Mouse (Mus musculus): ENCODE measurements around the gene Prnp.
A peak's percentile ranks its signal among the peaks of the same experiment; 100 is the strongest.

Gene Prnp

DNA sequence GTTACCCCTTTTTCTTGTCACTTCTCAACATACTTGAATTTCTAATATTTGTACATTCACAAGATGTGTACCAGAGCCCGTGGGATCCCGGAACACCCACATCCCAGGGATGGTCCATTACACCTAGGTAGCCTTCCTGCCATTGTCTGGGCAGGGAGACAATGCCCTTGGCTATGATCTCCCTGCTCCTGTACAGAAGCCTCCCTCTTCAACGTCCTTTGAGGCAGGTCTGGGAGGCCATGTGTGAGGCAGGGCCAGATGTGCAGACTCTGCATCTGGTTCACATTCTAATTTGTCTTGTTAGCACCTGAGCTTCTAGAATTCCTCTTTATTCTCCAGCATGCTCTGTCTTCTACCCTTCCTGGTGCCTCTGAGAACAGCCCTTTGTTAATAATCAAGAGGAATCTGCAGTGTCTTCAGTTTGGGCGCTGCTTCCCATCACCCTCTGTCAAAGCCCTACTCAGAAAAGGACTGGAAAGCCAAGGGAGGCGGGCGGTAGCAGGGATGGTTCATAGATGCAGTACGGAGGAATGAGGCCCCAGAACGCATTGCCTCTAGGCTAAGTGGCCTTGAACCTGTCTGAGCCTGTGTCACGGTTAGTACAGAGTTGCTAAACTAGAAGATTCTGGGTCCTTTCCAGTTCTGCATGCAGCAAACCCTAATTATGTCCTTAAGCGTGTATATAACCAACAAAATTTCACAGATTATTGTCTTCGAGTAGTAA, 39.4 kb downstream of the Prnp start:
- DNase-seq (ENCODE audit: inconsistent ontology term): no peak

DNA sequence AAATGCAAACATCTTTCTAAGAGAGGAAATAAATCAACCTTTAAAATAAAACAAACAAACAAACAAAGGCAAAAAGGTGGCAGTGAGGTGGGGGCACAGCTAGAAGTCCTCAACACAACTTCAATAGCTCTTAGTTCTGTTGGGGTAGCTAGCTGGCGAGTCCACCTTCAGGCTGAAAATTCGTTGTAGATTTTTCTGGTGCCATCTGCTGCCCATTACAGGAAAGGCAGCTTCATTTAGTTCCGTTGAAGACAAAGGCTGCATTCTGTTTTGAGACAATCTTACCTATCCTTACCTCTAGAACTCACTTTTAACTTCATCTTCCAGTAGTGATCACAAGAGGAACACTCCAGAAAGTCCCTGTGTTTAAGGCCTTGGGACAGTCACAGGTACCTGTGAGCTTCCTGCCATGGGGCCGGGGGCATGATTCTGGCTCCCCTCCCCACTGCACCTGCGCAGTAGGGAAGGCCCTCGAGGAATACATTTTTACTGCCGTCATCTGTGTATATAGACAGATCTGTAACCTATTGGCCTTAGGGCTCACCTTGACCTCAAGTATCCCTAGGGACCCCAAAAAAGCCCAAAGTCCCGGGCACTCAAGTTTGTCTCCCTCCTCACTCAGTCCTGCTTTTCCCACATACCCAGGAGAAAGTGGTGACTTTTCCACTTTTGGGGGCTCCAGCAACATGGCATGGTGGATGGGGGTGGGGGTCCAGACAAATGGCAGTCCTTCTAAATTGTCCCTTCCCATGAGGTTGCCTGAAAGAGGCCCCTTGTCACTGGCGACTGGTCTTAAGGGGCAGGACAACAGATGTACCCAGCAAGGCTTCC, 40.3 kb downstream of the Prnp start:
- DNase-seq (ENCODE audit: inconsistent ontology term): no peak

DNA sequence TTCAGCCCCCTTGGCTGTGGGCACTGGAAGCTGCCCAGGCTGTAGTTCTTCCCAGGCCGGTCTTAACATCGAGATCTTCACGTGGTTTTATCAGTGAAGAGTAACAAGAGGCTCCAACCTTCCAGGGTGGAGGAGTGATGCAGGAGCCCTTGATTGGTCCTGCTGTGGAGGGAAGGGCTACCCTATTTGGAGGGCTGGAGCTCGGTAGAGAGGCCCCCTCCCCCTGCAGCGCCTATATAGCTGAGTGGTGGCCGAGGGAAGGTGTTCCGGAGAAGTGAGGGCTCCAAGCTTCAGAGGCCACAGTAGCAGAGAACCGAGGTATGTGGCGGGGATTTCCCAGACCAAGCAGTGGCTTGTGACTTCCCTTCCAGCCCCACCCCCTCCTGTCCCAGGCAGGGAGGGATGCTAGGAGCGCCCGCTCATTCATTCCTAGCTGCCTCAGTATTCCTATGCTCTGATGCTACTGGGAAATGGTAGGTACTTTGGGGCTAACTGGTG, 40.9 kb downstream of the Prnp start, which contains the start of gene Prnd:
Gene Prnd (plus strand): TSS at position 264 of the 498 bp plus-strand sequence.
- peak; percentile 49 for DNase-seq (ENCODE audit: inconsistent ontology term)

DNA sequence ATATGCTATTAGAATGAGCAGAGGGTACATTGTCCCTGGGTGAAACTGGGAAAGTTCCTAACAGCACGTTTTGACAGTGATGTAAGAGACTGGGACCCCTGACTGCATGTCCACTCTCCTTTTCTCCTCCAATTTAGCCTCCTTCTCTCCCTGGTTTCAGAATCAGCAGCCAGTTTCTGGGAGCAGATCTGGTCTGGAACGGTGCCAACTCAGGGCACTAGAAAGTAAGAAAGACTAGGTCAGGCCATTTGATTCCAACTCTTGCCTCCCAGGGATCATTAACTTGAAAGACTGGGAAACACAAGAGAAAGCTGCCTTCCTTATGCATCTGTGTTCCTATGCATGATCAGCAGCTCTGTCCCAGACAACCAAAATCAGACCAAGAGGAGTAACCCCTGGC, 42.7 kb downstream of the Prnp start:
- DNase-seq (ENCODE audit: inconsistent ontology term): no peak

DNA sequence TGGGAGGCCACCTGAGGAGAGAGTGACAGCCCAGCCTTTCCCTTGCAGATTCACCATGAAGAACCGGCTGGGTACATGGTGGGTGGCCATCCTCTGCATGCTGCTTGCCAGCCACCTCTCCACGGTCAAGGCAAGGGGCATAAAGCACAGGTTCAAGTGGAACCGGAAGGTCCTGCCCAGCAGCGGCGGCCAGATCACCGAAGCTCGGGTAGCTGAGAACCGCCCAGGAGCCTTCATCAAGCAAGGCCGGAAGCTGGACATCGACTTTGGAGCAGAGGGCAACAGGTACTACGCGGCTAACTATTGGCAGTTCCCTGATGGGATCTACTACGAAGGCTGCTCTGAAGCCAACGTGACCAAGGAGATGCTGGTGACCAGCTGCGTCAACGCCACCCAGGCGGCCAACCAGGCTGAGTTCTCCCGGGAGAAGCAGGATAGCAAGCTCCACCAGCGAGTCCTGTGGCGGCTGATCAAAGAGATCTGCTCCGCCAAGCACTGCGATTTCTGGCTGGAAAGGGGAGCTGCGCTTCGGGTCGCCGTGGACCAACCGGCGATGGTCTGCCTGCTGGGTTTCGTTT, 43.3 kb downstream of the Prnp start:
- no peak for DNase-seq (ENCODE audit: inconsistent ontology term)

DNA sequence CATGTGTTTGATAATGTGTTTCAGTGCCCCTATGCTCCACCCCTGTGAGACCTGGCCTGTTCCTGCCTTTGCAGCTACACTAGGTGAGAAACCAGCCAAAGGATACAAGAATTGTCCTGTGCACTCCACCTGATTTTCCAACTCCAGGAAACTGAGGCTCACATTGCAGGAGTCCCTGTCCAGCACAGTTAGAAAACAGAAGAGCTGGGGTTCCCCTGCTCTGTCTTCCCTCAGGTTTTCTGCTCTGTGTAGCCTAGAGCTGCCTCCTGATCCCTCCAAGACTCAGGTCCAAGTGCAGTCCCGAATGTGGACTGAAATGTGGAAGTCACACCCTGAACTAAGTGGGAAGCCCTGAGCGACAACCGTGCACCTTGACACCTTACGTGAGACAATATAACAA, 44.0 kb downstream of the Prnp start:
- no peak for DNase-seq (ENCODE audit: inconsistent ontology term)

DNA sequence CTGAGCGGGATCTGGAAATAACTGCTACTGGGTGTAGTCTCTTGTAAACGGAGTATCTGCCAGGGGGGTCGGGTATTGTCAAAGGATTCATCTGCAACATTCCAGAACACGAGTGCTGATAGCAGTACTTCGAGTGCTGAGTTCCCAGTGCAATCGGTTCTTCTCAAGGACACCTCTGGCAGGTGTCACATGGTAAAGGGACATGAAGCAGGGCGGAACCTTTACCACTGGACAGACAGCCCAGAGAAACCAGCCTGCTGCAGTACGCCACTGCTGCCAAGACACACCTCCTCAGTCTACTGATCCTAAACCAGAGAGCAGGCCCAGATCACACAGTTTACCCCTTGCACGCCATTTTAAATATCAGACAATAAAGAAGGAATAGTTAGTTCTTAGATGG, 45.1 kb downstream of the Prnp start:
- DNase-seq (ENCODE audit: inconsistent ontology term): no peak

DNA sequence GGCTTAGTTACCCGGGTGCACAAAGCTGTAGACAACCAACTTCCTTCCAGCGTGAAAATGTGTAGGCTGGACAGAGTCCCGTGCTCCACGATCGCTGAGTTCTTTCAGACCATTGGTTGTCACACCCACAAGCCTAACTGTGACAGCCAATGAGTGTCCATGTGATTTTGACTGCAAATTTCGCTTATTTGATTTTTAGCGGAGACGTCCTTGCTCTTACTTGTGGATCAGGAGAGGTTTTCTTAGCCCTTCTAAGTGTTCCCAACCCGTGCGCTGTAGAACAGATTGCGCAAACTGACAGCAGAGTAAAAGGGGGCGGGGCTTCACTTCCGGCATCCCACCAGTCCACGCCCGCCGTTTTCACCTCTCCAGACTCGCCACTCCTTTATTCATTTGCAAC, 45.5 kb downstream of the Prnp start:
- no peak for DNase-seq (ENCODE audit: inconsistent ontology term)

DNA sequence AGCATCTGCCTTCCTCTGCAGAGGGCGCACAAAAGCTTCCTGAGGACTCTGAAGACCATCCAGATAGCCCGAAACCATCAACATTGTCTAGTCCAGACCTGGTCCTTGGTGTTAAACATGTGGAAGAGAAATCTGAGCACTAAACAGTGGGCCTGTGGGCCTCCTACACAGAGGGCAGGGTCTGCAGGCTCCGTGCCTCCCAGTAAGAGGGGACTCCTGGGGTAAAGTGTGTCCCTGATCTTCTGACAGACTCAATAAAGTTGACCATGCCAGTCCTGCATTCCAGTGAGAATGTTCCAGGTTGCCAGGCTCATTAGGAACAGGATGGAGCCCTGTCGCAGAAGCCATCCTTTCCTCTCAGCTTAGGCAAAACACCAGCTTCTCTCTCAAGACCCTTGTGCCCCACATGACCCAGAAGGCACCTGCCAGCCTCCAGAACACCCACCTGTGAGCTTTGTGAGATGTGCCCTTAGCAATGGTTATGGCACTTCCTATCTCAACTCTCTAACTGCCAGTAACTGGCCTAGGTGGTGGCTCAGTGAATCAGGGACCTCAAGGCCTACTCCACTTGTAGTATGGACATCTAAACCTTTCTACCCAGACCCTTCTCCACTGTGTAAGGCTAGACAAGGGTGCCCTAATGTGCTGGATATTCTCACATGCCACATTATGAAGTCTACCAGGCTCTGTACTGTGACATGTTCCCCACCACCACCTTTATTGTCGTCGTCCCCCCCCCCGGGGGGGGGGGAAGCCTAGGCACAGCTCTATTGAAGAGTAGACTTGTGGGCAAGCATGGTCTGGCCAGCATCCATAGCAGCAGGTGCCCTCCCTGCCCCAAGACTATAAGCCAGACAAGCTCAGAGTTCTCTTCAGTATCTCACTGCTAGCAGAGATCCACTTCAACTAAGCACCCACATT, 46.9 kb downstream of the Prnp start:
- no peak for DNase-seq (ENCODE audit: inconsistent ontology term)

DNA sequence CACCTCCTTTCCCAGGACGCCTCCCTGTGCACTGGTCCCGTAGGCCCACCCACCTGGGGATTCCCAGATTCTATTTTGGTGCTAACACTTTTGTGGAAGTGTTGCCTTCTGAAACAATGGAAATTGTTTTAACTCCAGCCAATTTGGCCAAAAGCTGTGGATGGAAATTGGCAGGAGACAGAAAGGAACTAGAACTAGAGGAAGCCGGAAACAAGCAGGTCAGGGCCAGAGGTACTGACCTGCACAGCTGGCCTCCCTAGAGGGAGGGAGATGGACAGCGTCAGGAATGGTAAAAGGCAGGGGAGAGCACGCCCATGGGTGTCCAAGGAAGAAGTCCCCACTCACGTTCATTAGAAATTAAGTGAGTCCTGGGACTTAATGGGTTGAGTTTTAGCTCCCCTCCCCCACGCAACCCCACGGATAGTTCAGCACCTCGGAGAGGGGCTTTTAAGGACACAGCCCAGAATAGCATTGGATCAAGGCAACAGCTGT, 48.0 kb downstream of the Prnp start:
- no peak for DNase-seq (ENCODE audit: inconsistent ontology term)

DNA sequence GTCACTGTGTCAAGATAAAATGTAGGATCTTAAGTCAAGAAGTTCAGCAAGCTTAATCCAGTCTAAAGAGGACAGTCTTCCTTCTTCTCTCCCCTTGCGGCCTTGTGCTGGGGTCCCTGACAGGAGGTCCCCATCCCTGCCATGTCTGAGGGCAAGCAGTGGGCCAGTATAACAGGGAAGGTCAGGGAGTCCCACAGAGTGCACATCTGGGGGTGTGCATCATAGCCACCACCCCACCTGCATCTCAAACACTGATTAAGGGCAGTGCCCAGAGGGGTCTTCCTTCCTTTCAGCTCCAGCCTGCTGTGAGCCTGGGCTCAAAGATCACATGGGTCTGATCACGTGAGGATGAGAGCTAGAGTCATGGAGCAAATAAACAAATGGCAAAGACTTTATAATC, 51.9 kb downstream of the Prnp start:
- DNase-seq (ENCODE audit: inconsistent ontology term): no peak

DNA sequence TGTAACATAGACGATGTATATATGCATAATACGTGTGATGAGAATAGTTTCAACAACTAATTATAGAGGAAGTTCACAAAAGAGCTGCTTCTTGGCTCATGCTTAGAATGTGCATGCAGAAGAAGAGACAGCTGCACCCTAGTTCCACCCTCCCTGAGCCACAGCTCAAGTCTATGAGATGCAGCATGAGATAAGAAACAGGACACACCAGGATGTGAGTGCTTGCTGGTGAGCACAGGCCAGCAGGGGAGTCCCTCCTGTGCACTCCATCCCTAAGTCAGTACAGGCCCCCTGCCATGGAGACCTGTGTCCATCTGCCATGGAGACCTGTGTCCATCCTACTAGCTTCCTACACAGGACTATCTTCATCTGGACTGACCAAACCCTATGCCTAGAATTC, 60.9 kb downstream of the Prnp start:
- DNase-seq (ENCODE audit: inconsistent ontology term): no peak

DNA sequence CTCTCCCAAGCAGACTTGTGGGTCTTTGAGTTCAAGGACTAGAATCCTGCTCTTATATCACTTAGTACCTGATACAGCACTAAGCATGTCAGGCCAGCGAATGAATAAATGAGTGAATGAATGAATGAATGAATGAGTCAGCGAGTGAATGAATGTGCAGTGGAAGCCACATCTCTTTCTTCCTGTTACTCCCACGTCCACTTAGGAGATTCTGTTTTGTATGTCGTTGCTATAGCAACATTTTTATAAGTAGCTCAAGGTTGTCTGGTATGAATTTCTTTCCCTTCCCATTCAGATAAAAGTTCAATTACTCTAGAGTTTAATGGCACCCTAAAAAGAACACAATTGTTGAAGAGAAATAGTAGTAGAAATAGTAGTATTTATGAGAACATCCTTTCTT, 61.4 kb downstream of the Prnp start:
- DNase-seq (ENCODE audit: inconsistent ontology term): no peak

DNA sequence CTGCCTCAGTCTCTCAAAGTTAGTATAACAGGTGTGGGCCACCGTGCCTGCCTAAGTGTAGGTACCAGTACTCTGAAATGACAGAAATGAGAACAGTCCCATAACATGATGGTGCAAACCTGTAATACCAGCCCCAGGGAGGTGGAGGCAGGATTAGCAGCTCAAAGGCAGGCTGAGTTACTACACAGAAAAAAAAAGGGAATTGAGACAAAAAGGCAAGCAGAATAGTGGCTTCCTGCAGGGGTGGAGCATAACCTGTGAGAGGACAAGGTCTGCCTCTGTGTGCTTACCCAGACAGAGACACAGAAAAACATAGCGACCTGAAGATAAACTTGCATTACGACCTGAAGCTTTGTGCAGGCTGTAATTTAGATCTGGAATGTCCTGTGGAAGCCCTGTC, 66.9 kb downstream of the Prnp start:
- DNase-seq (ENCODE audit: inconsistent ontology term): no peak

DNA sequence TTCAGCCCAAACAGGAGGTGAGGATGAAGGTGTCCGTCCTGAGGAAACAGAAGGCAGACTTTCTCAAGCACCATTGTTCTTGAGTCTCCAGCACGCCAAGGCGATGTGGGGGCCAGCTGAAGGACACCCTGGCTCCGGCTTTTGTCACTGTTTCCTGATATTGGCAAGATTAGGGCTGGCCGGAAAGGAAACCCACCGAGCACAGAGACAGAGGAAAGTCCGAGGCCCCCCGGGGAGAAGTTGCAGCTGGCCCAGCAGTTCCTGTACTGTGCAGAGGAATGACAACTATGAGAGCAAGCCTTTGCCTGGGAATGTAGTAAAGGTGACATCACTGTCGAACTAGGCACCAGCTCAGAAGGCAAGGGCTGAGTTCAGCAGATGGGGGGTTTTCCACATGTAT, 71.1 kb downstream of the Prnp start:
- DNase-seq (ENCODE audit: inconsistent ontology term): peak; percentile 78

DNA sequence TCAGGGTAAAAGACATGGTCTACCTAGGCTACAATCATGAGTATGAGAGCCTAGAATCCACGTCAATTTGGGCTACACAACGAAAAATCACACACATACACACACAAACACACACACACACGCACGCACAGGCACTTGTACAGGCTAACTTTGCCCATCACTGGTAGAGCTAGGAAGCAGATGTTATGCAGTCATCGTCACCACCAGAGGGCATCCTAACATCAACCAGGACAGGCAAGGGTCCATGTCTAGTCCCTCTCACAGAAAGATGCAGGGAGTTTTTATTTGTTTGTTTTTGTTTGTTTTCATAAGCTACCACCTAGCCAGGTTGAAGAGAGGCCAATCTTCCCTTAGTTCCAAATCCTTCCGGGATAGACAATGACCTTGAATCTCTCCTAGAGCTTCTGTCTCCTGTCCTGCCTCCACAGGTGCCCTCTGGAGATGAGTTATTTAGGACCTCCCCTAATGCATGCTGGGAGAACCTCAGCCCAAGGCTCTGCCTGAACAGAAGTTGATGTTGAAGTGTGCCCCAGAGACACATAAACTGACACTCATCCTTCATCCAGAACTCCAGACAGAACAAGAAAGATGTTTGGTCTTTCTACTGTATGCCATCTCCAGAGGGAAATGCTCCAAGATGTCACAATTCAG, 72.9 kb downstream of the Prnp start:
- peak; percentile 59 for DNase-seq (ENCODE audit: inconsistent ontology term)

DNA sequence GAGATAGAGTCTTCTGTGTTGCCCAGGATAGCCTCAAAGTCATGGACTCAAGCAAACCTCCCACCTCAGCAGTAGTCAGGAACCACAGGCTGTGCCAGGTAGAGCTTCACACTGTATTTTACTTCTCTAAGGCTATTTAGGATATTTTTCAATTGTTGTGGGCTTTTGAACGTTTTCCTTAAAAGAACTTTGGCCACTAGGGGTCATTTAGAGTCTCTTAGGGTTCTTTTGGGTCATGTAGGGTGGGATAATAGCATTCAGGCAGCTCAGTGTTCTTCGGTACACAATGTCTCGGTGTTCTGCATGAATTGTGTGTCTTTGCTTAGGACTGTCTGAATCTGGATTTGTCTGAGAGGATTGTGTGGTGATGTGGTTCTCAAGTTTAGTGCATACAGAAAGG, 78.2 kb downstream of the Prnp start:
- DNase-seq (ENCODE audit: inconsistent ontology term): no peak

Measured in Muller cell, postnatal 12 days (primary cell).